Mouse (Mus musculus) heart, postnatal 0 days (tissue): ENCODE measurements around the gene Dock3.

ENCODE experiments used
- CTCF ChIP-seq: IDR thresholded peaks from 2 replicates; pipeline ENCODE4 v1.5.1; 2016; ENCODE audit warnings: antibody characterized with exemption, control low read depth, low read depth
- EP300 ChIP-seq: IDR thresholded peaks from 2 replicates; pipeline ENCODE4 v1.6.1; 2016; ENCODE audit warnings: antibody characterized with exemption, low read depth

DNA sequence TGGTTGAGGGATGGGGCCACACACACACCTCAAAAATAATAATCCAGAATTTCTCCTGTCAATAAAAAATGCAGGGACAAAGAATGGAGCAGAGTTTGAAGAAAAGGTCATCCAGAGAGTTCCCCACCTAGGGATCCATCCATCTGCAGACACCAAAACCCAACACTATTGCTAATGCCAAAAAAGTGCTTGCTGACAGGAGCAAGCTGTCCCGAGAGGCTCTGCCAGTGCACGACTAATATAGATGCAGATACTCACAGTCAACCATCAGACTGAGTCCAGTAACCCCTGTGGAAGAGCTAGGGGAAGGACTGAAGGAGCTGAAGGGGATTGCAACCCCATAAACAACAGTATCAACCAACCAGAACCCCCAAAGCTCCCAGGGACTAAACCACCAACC lies 119.7 kb downstream of the Dock3 start:
- TF ChIP-seq CTCF (no peak), EP300 (no peak)
